Mouse (Mus musculus) gastrocnemius, postnatal 14 days (tissue): ENCODE measurements around the gene Rnf7. TPM values are rescaled to one million over a fixed set of nuclear protein-coding genes. Genes with fewer than 3 reads are reported as not detected.
"Not testable (repeated sequence)": the region's sequence is repeated elsewhere in the genome, so short reads cannot be mapped to it uniquely, and the experiment has no call there.

Source experiments
- DNase-seq: peaks from one replicate; pipeline ENCODE4 v3.0.0; 2021; ENCODE audit warnings: mixed read lengths
- intact Hi-C: fragments of 180-260 bp; cut with DNase I; formaldehyde crosslinking; loops from one replicate; pipeline ENCODE4 v1.15.1; 2025; ENCODE audit warnings: low total_unique reads
- long read RNA-seq, 2 experiments: library from polyadenylated mRNA; stranded (forward); transcript quantifications; one replicate each; pipeline ENCODE4 v2.0.0; 2021
- total RNA-seq, 2 experiments: library from RNA; stranded (reverse); gene quantifications; 2 replicates each; pipeline ENCODE4 v1.2.3; 2021

The Rnf7 gene
- total RNA-seq = 10 to 100 TPM; 72.1 to 77.0 TPM
- long read RNA-seq, experiment 1, transcript Rnf7-201 (3 exons, 1,232 nt) = major isoform, 62 of 64 reads
- long read RNA-seq, experiment 1, partial matches to known transcripts = 0 of 64 reads
- long read RNA-seq, experiment 1, other reads (novel, unspliced or antisense) = 2 of 64 reads
- long read RNA-seq, experiment 2, transcript Rnf7-201 (3 exons, 1,232 nt) = major isoform, 45 of 47 reads
- long read RNA-seq, experiment 2, partial matches to known transcripts = 1 of 47 reads
- long read RNA-seq, experiment 2, other reads (novel, unspliced or antisense) = 1 of 47 reads

GRCm38 (mm10) chr9:96478071-96478888, at the start of gene Rnf7:
Gene Rnf7 (minus strand): TSS chr9:96478675.
- DNase-seq = peak; percentile 100
- intact Hi-C loops = no loop called here

- no peak for DNase-seq
- intact Hi-C loops = no loop called here
Observed at GRCm38 (mm10) chr9:96526011-96526410, 47.5 kb upstream of the Rnf7 start.

- DNase-seq = no peak
- intact Hi-C loops = no loop called here
Observed at GRCm38 (mm10) chr9:96524972-96525506, 46.6 kb upstream of the Rnf7 start, which contains the start of gene Gm28729. Gene Gm28729 (minus strand): TSS chr9:96525264.

GRCm38 (mm10) chr9:96523148-96523547, 44.7 kb upstream of the Rnf7 start:
- intact Hi-C loops = no loop called here
- DNase-seq = no peak

GRCm38 (mm10) chr9:96521574-96521973, 43.1 kb upstream of the Rnf7 start:
- intact Hi-C loops, DNase-seq: not testable (repeated sequence)

- DNase-seq = no peak
- intact Hi-C loops = no loop called here
Observed at GRCm38 (mm10) chr9:96517429-96517828, 39.0 kb upstream of the Rnf7 start.

GRCm38 (mm10) chr9:96516806-96517205, 38.3 kb upstream of the Rnf7 start:
- intact Hi-C loops = no loop called here
- DNase-seq = no peak

GRCm38 (mm10) chr9:96515737-96516136, 37.3 kb upstream of the Rnf7 start:
- DNase-seq = no peak
- intact Hi-C loops = no loop called here

- DNase-seq = no peak
- intact Hi-C loops = no loop called here
Observed at GRCm38 (mm10) chr9:96514278-96514677, 35.8 kb upstream of the Rnf7 start.

- peak; percentile 30 for DNase-seq
- intact Hi-C loops = no loop called here
Observed at GRCm38 (mm10) chr9:96506011-96506498, 27.6 kb upstream of the Rnf7 start.

GRCm38 (mm10) chr9:96505156-96505555, 26.7 kb upstream of the Rnf7 start:
- intact Hi-C loops = no loop called here

GRCm38 (mm10) chr9:96504116-96504895, 25.8 kb upstream of the Rnf7 start:
- intact Hi-C loops = no loop called here
- DNase-seq = no peak

More at GRCm38 (mm10) chr9:96505156-96505555, 26.7 kb upstream of the Rnf7 start:
- DNase-seq = no peak

GRCm38 (mm10) chr9:96502856-96503610, 24.6 kb upstream of the Rnf7 start:
- no peak for DNase-seq
- intact Hi-C loops = no loop called here

GRCm38 (mm10) chr9:96501217-96501616, 22.7 kb upstream of the Rnf7 start:
- DNase-seq = no peak
- intact Hi-C loops = no loop called here

- intact Hi-C loops = no loop called here
- DNase-seq = no peak
Observed at GRCm38 (mm10) chr9:96493212-96493611, 14.7 kb upstream of the Rnf7 start.

- DNase-seq = peak; percentile 38
- intact Hi-C loops = no loop called here
Observed at GRCm38 (mm10) chr9:96491810-96492209, 13.3 kb upstream of the Rnf7 start.

GRCm38 (mm10) chr9:96487869-96488268, 9.4 kb upstream of the Rnf7 start:
- DNase-seq, intact Hi-C loops: not testable (repeated sequence)

- DNase-seq = no peak
- intact Hi-C loops = no loop called here
Observed at GRCm38 (mm10) chr9:96483648-96484047, 5.2 kb upstream of the Rnf7 start.

- intact Hi-C loops = no loop called here
- no peak for DNase-seq
Observed at GRCm38 (mm10) chr9:96483028-96483427, 4.6 kb upstream of the Rnf7 start.
